Mouse (Mus musculus): ENCODE measurements at regions not wholly inside any gene's neighbourhood (a gene's known extent, or its start where the extent isn't known, plus 50 kb on each side); places are given as distances from the start of the nearest gene placed in this dataset.

- Histone ChIP-seq H3K4me2 (no peak overlapping the region), H3K4me3 (replicated peaks) (no peak overlapping the region), H3K9me3 (no peaks in the 10 kb centered on the region), H3K9ac (no peak overlapping the region), H3K36me3 (no peaks in the 10 kb centered on the region), H3K27me3 (replicated peaks) (no peaks in the 10 kb centered on the region), H3K4me1 (no peaks in the 10 kb centered on the region), H3K27ac (no peak overlapping the region)
- WGBS, result 79% methylated on average over 8 of the region's 8 CpGs
- no peak for ATAC-seq (ENCODE audit: insufficient read depth, low FRiP score, low read depth)
These were observed 344.5 kb upstream of the Fam19a5 start for GRCm38 (mm10) chr15:87199641-87200040.

- Histone ChIP-seq H3K27ac (no peak overlapping the region), H3K4me1 (no peaks in the 10 kb centered on the region), H3K4me3 (replicated peaks) (no peak overlapping the region), H3K9ac (no peak overlapping the region), H3K36me3 (no peaks in the 10 kb centered on the region), H3K4me2 (no peak overlapping the region), H3K9me3 (no peaks in the 10 kb centered on the region), H3K27me3 (replicated peaks) (no peaks in the 10 kb centered on the region)
- 72% methylated on average over 19 of the region's 19 CpGs for WGBS
- no peak for ATAC-seq (ENCODE audit: insufficient read depth, low FRiP score, low read depth)
These were observed 343.6 kb upstream of the Fam19a5 start for GRCm38 (mm10) chr15:87200282-87201048.

DNA sequence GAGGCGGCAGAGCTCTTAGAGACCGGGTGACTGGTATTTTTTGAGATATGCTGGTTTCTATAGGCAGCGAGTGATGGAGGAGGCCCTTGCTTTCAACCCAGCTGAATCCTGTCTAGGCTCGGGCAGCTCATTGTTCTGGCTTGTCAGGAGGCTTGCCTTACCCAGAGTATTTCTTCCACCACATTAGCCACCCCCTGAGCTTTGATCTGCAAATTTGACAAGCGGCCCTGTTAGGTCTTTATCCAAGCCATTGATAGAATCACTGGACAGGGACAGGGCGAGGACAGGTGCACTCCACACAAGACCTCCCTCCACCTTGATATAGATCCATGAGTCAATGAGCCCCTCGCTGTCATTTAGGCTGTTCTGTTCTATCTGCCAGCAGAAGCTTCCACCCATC lies 343.0 kb upstream of the Fam19a5 start:
- no peak overlapping the region for H3K4me2 ChIP-seq
- 72% methylated on average over 7 of the region's 7 CpGs for WGBS
- H3K27me3 ChIP-seq (replicated peaks), result no peaks in the 10 kb centered on the region
- H3K4me3 ChIP-seq (replicated peaks), result no peak overlapping the region
- no peak overlapping the region for H3K27ac ChIP-seq
- no peaks in the 10 kb centered on the region for H3K9me3 ChIP-seq
- H3K9ac ChIP-seq, result no peak overlapping the region
- no peaks in the 10 kb centered on the region for H3K36me3 ChIP-seq
- H3K4me1 ChIP-seq, result no peaks in the 10 kb centered on the region
- no peak for ATAC-seq (ENCODE audit: insufficient read depth, low FRiP score, low read depth)

- Histone ChIP-seq H3K4me2 (no peak overlapping the region), H3K9ac (no peak overlapping the region), H3K9me3 (no peaks in the 10 kb centered on the region), H3K27me3 (replicated peaks) (no peaks in the 10 kb centered on the region), H3K4me1 (no peaks in the 10 kb centered on the region), H3K36me3 (no peaks in the 10 kb centered on the region), H3K27ac (no peak overlapping the region), H3K4me3 (replicated peaks) (no peak overlapping the region)
- ATAC-seq (ENCODE audit: insufficient read depth, low FRiP score, low read depth), result no peak
- 60% methylated on average over 3 of the region's 3 CpGs for WGBS
These were observed 314.1 kb upstream of the Fam19a5 start for GRCm38 (mm10) chr15:87229951-87230350.

DNA sequence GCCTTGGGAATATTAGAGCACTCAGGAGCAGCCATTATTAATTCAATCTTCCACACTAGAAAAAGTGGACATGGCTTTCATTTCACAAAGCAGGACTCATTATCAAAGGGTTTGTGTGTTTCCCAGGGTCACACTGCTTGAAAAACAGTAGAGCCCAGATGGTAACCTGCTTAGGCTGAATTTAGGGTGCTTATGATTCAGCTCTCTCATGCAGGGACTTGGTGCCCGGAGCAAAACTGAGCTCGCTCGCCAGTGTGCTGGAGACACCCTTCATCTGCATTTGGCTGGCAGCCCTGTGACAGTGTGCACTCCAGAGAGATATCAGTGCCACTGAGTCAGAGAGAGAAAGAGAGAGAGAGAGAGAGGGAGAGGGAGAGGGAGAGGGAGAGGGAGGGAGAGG lies 308.0 kb upstream of the Fam19a5 start:
- H3K9ac ChIP-seq, result no peak overlapping the region
- H3K27me3 ChIP-seq (replicated peaks), result no peaks in the 10 kb centered on the region
- no peak overlapping the region for H3K4me2 ChIP-seq
- WGBS, result 88% methylated on average over 3 of the region's 3 CpGs
- no peaks in the 10 kb centered on the region for H3K4me1 ChIP-seq
- ATAC-seq (ENCODE audit: insufficient read depth, low FRiP score, low read depth), result no peak
- H3K27ac ChIP-seq, result no peak overlapping the region
- no peak overlapping the region for H3K4me3 ChIP-seq (replicated peaks)
- H3K9me3 ChIP-seq, result no peaks in the 10 kb centered on the region
- H3K36me3 ChIP-seq, result no peaks in the 10 kb centered on the region

- H3K36me3 ChIP-seq, result no peaks in the 10 kb centered on the region
These were observed 305.0 kb upstream of the Fam19a5 start for GRCm38 (mm10) chr15:87239057-87239456.

DNA sequence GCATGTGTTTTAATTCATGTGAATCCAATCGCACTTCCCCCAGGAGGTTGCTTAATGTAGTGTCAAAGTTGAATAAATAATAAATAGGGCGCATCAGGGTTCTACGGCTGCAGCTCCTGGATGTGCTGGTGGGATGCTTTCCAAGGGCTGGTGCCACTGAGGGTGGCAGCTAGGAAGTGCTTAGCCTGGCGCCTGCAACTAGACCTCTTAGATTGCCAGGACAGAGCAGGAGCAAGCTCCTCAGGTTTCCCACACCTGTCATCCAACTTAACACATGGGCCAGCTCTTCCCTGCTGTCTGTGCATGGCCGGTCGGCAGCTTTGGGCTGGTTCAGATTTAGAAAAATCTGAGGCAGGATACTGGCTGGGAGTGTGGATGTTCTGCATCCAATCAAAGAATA lies 282.6 kb upstream of the Fam19a5 start:
- Histone ChIP-seq H3K9ac (no peak overlapping the region), H3K27me3 (replicated peaks) (no peaks in the 10 kb centered on the region), H3K4me1 (no peaks in the 10 kb centered on the region), H3K9me3 (no peaks in the 10 kb centered on the region), H3K4me3 (replicated peaks) (no peak overlapping the region), H3K4me2 (no peak overlapping the region), H3K36me3 (no peaks in the 10 kb centered on the region), H3K27ac (no peak overlapping the region)
- WGBS, result 87% methylated on average over 6 of the region's 6 CpGs
- ATAC-seq (ENCODE audit: insufficient read depth, low FRiP score, low read depth), result no peak

More at GRCm38 (mm10) chr15:87239057-87239456, 305.0 kb upstream of the Fam19a5 start:
- no peak overlapping the region for H3K4me3 ChIP-seq (replicated peaks)
- no peak overlapping the region for H3K27ac ChIP-seq
- no peaks in the 10 kb centered on the region for H3K4me1 ChIP-seq
- no peak overlapping the region for H3K4me2 ChIP-seq
- ATAC-seq (ENCODE audit: insufficient read depth, low FRiP score, low read depth), result no peak
- WGBS, result 90% methylated on average over 11 of the region's 11 CpGs
- H3K27me3 ChIP-seq (replicated peaks), result no peaks in the 10 kb centered on the region
- H3K9me3 ChIP-seq, result no peaks in the 10 kb centered on the region
- no peak overlapping the region for H3K9ac ChIP-seq

GRCm38 (mm10) chr15:87264906-87265305 lies 279.2 kb upstream of the Fam19a5 start:
- ATAC-seq (ENCODE audit: insufficient read depth, low FRiP score, low read depth), result no peak
- no peak overlapping the region for H3K4me3 ChIP-seq (replicated peaks)
- H3K4me2 ChIP-seq, result no peak overlapping the region
- H3K9ac ChIP-seq, result no peak overlapping the region
- H3K4me1 ChIP-seq, result no peaks in the 10 kb centered on the region
- no peaks in the 10 kb centered on the region for H3K27me3 ChIP-seq (replicated peaks)
- no peaks in the 10 kb centered on the region for H3K9me3 ChIP-seq
- no peaks in the 10 kb centered on the region for H3K36me3 ChIP-seq
- H3K27ac ChIP-seq, result no peak overlapping the region

GRCm38 (mm10) chr15:87290987-87291529 lies 253.0 kb upstream of the Fam19a5 start:
- WGBS, result 72% methylated on average over 7 of the region's 7 CpGs
- H3K9ac ChIP-seq, result no peak overlapping the region
- H3K27ac ChIP-seq, result no peak overlapping the region
- no peaks in the 10 kb centered on the region for H3K4me1 ChIP-seq
- H3K9me3 ChIP-seq, result no peaks in the 10 kb centered on the region
- no peak overlapping the region for H3K4me2 ChIP-seq
- no peak for ATAC-seq (ENCODE audit: insufficient read depth, low FRiP score, low read depth)
- H3K4me3 ChIP-seq (replicated peaks), result no peak overlapping the region
- H3K36me3 ChIP-seq, result no peaks in the 10 kb centered on the region
- H3K27me3 ChIP-seq (replicated peaks), result no peaks in the 10 kb centered on the region

GRCm38 (mm10) chr15:87319896-87320295 lies 224.2 kb upstream of the Fam19a5 start:
- no peak overlapping the region for H3K27ac ChIP-seq
- no peak overlapping the region for H3K9ac ChIP-seq
- H3K4me1 ChIP-seq, result no peaks in the 10 kb centered on the region
- H3K4me2 ChIP-seq, result no peak overlapping the region
- no peaks in the 10 kb centered on the region for H3K36me3 ChIP-seq
- H3K9me3 ChIP-seq, result no peaks in the 10 kb centered on the region
- no peak for ATAC-seq (ENCODE audit: insufficient read depth, low FRiP score, low read depth)
- no peak overlapping the region for H3K4me3 ChIP-seq (replicated peaks)
- no peaks in the 10 kb centered on the region for H3K27me3 ChIP-seq (replicated peaks)

DNA sequence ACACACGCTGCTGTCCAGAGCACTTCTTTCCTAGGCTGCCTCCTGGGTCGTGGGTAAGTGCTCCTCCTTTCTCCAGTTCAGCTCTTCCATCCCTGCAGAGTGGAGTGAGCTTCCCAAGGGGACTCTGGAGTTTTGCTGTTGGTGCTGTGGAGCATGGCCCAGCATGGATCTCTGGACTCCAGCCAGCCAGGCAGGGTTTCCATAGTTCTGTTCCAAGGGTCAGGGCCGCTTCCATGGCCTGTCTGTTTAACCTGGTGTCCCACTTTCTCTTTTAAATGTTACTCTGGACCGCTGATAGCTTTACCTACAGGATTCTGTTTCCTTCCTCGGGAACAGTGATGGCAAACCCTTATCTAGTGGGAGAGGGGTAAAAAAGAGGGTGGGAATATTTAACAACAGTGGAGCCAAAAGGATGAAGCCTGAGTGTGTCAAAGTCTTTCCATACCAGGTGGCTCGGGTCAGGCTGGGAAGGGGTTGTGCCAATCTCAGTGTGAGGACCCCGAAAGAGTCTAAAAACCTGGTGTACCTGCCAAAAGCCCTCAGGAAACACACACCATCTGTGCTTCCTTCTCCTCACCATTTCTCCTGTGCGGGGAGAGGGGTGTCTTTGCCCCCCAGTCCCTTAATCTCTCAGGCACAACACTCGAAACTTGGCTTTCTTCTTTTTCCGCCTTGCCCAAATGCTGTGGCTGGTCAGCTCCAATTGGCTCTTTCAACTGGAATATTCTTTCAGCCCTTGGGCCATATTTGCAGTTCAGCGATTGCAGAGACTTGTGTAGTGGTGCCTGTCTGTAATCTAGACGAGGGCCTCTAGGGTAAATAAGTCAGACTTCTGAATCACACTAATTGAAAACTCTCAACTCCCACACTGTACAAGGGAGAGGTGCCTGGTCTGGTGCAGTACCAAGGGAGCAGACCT lies 222.8 kb upstream of the Fam19a5 start:
- ATAC-seq (ENCODE audit: insufficient read depth, low FRiP score, low read depth), result peak; percentile 43; the same call in 1 of the 2 replicates
- 72% methylated on average over 12 of the region's 12 CpGs for WGBS

GRCm38 (mm10) chr15:87325389-87325788 lies 218.7 kb upstream of the Fam19a5 start:
- no peaks in the 10 kb centered on the region for H3K9me3 ChIP-seq
- H3K4me3 ChIP-seq (replicated peaks), result no peak overlapping the region
- H3K9ac ChIP-seq, result no peak overlapping the region
- no peaks in the 10 kb centered on the region for H3K36me3 ChIP-seq
- H3K27me3 ChIP-seq (replicated peaks), result no peaks in the 10 kb centered on the region
- no peak overlapping the region for H3K4me2 ChIP-seq
- peak; percentile 64; the same call in 1 of the 2 replicates for ATAC-seq (ENCODE audit: insufficient read depth, low FRiP score, low read depth)
- 62% methylated on average over 5 of the region's 5 CpGs for WGBS
- H3K27ac ChIP-seq, result no peak overlapping the region
- no peaks in the 10 kb centered on the region for H3K4me1 ChIP-seq

More for the DNA sequence above, 222.8 kb upstream of the Fam19a5 start:
- H3K4me1 ChIP-seq, result no peaks in the 10 kb centered on the region
- no peak overlapping the region for H3K4me2 ChIP-seq
- no peaks in the 10 kb centered on the region for H3K36me3 ChIP-seq
- H3K27me3 ChIP-seq (replicated peaks), result no peaks in the 10 kb centered on the region
- H3K9ac ChIP-seq, result no peak overlapping the region
- H3K9me3 ChIP-seq, result no peaks in the 10 kb centered on the region
- no peak overlapping the region for H3K4me3 ChIP-seq (replicated peaks)
- no peak overlapping the region for H3K27ac ChIP-seq

Data from stomach, embryonic 15.5 days (tissue).